Mouse (Mus musculus) cerebellum, postnatal 10 days (tissue): ENCODE results near the gene Tnfrsf26.

Experiments
- DNase-seq, 2 experiments: peaks; one replicate each; pipeline ENCODE4 v3.0.0; 2021; ENCODE audit warnings: mixed read lengths in 2 of 2

Gene Tnfrsf26

DNA sequence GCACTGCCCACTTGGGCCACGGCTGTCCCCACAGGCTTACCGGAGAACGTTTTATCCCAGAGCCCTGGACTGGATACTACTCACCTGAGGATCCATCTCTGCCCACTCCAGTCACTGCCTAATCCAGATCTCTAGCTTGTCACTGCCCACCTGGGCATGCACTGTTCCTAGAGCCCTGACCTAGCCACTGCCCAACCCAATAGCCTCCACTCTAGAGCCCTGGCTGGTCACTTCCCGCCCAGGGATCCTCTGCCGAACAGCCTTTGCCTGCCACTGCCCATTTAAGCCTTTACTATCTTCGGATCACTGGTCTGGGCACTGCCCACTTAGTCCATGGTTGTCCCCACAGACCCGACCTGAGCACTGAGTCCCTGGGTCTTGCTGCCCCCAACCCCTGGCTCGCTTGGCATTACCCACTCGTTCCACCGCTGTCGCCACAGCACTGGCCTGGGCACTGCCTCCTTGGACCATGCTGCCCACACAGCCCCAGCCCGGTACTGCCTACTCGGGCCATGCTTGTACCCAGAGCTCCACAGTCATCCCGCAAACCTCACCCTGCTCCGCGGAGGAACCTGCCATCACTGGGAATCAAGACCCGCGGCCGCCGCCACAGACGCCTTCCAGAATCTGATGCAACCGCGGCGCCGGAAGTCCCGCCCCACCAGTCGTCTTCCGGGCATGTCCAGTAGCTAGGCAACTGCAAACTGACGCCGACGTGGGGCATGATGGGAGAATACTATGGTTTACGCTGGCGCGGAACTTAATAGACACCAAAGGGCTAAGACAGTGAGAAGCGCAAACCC, 28.9 kb downstream of the Tnfrsf26 start, which contains the start of gene Cars:
Gene Cars (minus strand): TSS at position 663 of the 803 bp plus-strand sequence.
- DNase-seq, result peak; percentile 93 to 96

DNA sequence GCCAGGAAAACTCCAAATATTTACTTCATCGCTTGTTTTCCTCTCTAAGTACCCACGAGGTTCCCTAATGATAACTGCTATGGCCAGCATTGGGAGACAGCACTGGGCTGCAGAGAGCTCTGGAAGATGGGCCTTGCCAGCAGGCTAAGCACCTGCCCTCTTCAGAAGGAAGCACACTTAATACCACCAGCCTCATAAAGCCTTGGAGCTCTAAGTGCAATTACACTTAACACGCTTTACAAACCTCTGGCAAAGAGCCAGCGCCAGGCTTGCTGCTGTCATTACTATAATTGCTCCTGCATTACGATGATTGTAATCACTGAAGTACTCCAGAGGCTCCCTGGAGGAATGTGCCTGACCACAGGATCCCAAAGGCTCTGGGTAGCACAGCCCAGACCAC, 33.7 kb downstream of the Tnfrsf26 start:
- peak; percentile 17 to 31 for DNase-seq

DNA sequence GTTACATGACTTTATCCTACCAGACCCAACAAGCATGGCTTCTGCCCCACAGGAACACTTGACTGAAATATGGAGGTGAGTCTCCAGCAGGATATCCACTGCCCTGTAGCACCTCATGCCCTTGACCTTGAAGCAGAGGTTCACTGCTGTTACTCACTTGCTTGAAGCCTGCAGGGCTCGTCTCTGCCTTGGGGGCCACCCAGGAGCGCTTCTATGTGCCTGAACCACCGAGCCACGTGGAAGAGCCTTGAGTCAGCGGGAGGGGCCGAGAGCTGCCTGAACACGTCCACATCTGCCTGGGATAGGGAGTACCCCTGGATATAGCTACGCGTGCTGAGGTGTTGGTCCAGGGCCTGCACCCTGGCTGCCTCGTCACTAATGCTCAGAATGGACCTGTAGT, 36.3 kb downstream of the Tnfrsf26 start:
- no peak for DNase-seq

- DNase-seq, result peak; percentile 40 to 61
Observed at GRCm38 (mm10) chr7:143588006-143588405, 40.5 kb downstream of the Tnfrsf26 start.

DNA sequence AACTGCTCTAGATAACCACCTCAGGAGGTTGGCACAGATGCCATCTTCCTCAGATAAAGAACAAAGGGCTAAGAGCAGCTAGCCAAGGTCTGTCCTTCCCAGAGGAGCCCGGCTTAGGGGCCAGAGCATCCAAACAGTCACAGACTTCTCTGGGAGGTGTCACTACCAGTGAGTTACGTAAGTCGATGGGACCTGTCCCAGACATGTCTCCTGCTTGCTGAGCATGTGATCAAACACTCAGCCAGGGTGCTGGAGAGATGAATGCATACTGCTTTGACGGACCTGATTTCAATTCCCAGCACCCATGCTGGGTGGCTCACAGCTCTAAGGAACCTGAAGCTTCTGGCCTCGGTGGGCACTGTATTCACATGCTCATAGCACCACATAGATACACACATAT, 40.9 kb downstream of the Tnfrsf26 start:
- no peak for DNase-seq

DNA sequence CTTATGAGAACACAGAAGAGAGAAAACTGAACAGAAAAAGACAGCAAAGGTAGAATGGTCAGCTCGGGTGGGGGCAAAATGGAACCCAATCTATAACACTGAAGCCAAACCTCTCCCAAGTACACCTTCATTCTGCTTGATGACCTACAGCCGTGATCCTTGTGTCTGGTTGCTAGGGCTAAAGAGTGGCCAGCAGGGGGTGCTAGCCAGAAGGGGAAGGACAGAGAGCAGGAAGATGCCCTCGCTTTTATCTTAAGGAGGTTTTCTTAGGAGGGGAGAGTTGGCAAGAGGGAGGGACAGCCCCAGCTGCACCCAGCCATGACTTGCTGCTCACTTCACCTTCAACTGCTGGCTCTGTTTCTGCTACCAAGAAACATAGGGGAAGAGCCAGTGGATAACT, 44.6 kb downstream of the Tnfrsf26 start:
- DNase-seq, result peak; percentile 82

DNA sequence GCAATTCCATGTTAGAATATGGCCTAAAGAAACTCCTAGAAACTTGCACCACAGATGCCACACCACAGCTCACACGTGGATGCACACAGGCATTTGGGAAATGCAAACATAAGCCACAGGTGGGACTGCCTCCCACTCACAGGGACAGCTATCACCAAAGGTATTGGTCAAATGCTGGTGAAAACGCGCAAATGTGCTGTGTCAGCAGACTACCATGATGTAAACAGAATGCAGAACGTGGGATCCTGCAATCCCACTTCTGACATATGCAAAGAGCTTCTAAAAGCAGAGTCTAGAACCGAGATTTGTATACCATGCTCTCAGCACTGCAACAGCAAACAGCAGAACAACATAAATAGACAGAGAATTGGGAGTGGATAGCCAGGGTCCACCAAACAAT, 45.5 kb downstream of the Tnfrsf26 start:
- DNase-seq, result no peak

DNA sequence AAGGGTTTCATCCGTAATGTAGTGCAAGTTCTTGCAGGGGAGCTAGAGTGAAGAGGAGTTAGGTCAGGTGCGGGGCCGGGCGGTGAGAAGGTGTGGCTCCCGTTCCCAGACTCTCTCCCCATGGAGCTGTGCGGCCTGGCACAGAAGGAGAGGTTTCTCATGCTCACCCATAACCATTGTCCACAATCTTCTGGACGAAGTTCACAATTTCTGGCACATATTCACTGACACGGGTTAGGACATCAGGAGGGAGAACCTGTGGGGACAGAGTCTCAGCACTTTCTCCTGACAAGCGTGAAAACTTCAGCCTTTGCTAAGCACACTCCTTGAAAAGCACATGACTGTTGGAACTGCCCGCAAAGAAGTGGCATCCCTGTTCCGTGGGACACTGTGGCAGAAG, 52.8 kb downstream of the Tnfrsf26 start:
- DNase-seq, result no peak

DNA sequence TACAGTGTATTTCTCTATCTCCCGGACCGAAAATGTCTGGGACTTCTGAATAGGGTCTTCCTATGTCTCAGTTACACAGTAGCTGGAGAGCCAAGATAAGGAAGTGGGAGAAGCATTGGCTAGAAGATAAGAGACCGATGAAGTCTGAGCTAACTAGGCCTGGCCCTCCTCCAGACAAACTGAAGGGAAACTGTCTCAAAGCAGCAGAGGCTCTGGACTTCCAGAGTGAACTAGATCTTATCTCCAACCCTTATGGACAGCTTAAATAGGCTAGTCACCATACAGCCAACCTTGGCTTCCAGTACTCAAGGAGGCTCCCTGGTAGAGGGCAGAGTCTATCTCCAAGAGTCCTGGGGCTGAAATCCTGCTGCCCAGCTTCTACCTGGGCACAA, 62.9 kb downstream of the Tnfrsf26 start:
- DNase-seq, result no peak

DNA sequence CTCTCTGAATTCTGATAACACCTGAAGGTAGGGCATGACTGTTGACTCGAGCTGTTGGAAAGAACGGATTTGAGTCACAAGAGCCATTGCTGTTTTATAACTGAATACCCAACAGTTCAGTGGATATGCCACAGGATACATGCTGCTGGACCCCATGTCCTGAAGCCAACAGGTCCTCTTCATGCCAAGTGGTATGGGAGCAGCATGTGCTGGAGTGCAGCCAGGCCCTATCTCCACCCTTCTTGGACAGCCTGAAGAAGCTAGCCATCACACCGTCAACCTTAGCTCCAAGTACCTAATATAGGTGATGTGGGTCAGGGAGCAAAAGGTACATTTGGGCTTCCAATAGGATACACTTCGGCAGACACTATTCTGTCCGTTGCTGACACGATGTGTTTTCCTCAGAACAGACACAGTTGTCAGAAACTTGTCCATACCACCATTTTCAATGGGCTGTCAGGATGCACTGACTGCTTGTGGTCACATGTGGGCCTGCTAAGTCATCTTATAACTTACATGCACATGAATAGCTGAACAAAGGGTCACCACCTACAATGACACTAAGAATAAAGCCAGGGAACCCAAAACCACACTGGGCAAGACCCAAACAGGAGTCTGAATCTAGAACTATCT, 63.4 kb downstream of the Tnfrsf26 start:
- no peak for DNase-seq

- no peak for DNase-seq
Observed at GRCm38 (mm10) chr7:143563787-143564186, 64.7 kb downstream of the Tnfrsf26 start.
